Mouse (Mus musculus) gastrocnemius, postnatal 25 days (tissue): ENCODE data around the gene Bcam. TPM values are rescaled to one million over a fixed set of nuclear protein-coding genes. Genes with fewer than 3 reads are reported as not detected.
"Not testable (repeated sequence)": the region's sequence is repeated elsewhere in the genome, so short reads cannot be mapped to it uniquely, and the experiment has no call there.

Source experiments
- DNase-seq: peaks from one replicate; pipeline ENCODE4 v3.0.0; 2022
- long read RNA-seq, 2 experiments: library from polyadenylated mRNA; stranded (forward); transcript quantifications; one replicate each; pipeline ENCODE4 v2.0.0; 2021
- total RNA-seq, 2 experiments: library from RNA; stranded (reverse); gene quantifications; 1 replicate in 1 of 2; 2 replicates in 1 of 2; pipeline ENCODE4 v1.2.3; 2021

The Bcam gene
- 10 to 100 TPM; 25.3 to 33.9 TPM for total RNA-seq
- long read RNA-seq, experiment 1, transcript Bcam-201 (15 exons, 2,429 nt), result minor isoform, 6 of 19 reads
- long read RNA-seq, experiment 1, transcript Bcam-204 (2 exons, 307 nt), result major isoform, 7 of 19 reads
- long read RNA-seq, experiment 1, partial matches to known transcripts, result 0 of 19 reads
- long read RNA-seq, experiment 1, other reads (novel, unspliced or antisense), result 6 of 19 reads
- long read RNA-seq, experiment 2, transcript Bcam-201 (15 exons, 2,429 nt), result major isoform, 22 of 39 reads
- long read RNA-seq, experiment 2, partial matches to known transcripts, result 7 of 39 reads
- long read RNA-seq, experiment 2, other reads (novel, unspliced or antisense), result 6 of 39 reads

GRCm38 (mm10) chr7:19770984-19771391 is at the start of gene Bcam:
Bcam (minus strand) TSS chr7:19771016.
- DNase-seq, result no peak

DNA sequence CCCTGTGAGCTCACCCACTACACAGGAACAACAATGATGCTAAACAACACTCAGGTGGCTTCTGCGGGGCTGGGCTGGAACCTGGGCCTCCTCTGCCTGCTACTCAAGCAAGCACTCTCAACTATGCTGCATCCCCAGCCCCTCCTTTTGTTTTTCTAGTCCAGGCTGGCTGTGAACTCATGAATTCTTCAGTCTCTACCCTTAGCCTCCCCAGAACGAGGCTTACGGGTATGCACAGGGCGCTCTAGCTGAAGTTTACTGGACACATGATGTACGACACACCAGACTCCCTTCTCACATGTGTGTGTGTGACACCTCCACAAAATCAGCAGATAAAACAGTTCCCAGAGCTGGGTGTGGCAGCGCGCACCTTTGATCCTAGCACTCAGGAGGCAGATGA is 48.1 kb upstream of the Bcam start:
- no peak for DNase-seq

DNA sequence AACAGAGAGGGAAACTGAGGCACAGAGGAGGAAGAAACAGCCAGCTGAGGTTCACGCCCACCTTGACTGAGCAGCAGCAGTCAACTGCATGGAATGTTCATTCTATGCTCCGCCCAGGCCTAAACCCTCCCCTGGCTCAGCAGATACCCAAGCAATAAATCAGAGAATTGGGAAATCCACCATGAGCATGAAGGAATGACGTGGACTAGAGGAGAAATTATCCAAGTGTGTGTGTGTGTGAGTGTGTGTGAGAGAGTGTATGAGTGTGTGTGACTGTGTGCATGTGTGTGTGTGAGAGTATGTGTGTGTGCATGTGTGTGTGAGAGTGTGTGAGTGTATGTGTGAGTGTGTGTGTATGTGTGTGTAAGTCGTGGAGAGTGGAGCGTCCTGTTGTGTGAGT is 47.6 kb upstream of the Bcam start:
- DNase-seq, result no peak

GRCm38 (mm10) chr7:19817382-19818105 is 46.7 kb upstream of the Bcam start:
- peak; percentile 67 for DNase-seq

- peak; percentile 86 for DNase-seq
Observed at GRCm38 (mm10) chr7:19816224-19816771, 45.5 kb upstream of the Bcam start.

DNA sequence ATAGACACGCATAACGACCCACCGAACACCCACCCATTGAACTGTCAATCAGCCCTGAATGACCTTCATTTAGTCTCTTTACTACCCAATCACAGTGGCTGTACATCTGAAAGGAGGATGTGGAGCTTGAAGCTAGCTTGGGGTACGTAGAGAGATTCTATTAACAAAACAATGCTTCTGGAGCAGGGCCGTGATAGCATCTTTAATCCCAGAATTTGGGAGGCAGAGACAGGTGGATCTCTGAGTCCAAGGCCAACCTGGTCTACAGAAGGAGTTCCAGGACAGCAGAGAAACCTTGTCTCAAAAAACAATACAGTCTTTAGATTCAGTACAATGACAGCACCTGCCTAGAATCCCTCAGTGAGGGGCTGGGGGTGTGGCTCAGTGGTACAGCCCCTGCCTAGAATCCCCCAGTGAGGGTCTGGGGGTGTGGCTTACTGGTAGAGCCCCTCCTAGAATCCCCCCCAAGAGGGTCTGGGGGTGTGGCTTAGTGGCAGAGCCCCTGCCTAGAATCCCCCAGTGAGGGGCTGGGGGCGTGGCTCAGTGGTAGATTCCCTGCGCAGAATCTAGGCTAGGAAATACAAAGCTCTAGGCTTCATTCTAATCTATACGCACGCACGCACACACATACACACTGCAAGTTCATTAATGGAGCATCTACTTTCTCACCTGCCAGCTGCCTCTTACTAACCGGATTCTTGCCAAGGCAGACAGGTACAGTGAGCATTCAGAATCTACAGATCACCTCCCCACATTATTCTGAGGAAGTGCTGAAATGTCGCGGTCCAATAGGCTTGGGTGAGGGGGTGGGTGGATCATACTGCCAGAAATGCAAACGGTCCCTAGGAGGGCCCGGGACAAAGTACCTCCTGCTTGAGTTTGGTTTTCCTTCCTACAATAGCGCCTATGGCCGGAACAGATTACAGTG is 44.7 kb upstream of the Bcam start:
- no peak for DNase-seq

DNA sequence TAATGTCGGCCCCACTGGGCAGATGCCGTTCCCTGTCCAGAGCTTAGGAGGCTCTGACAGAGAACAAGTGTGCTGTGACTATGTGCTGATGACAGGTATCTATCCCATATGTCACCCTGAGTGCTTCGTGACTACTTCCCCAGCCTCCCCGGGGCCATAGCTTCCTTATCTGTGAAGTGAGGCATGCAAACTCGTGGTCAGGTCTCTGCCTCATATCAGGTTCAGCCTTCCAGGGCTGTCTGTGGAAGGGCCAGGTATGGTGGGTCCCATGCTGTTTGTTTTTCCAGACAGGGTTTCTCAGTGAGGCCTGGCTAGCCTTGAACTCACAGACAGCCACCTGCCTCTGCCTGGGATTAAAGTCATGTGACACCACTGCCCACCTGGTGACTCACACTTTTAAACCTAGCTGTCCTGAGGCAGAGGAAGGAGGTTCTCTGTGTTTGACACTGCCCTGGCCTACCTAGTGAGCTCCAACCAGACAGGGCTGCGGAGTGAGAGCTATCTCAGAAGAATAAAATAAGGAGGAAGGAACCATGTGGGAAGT is 42.8 kb upstream of the Bcam start:
- no peak for DNase-seq

DNA sequence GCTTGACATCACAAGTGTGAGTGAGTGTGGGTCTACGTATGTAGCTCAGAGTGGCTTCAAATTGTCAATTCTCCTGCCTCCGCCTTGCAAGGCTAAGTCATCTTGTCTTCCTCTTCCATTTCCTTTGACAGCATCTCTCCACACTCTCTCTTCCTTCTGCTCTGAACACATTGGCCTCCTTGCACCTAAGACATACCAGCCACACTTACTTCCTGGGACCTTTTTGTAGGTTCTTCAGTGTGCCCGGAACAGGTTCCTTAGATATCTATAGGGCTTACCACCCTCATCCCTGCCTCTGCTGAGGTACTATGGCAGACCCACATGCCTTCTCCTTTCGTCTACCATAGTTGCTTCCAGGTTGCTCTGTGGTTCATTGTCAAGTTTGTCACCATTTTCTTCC is 42.3 kb upstream of the Bcam start:
- DNase-seq, result no peak

- no peak for DNase-seq
Observed at GRCm38 (mm10) chr7:19811114-19811513, 40.3 kb upstream of the Bcam start.

DNA sequence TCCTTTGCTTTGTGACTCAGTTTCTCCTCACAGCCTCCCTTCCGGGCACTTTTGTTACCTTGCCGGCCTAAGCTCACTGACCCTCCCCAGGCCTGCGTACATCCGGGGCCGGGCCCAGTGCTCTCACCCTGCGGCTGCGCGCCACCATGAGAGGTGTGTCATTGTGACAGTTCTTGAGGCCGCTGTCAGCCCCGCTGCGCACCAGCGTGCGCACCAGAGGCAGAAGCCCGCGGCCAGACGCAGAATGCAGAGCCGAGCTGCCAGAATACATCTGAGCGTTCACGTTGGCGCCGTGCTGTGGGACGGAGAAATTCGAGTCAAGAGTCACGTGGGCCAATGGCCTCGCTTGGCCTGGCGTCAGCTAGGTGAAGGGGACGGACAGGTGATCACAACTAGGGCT is 38.6 kb upstream of the Bcam start:
- DNase-seq, result no peak

DNA sequence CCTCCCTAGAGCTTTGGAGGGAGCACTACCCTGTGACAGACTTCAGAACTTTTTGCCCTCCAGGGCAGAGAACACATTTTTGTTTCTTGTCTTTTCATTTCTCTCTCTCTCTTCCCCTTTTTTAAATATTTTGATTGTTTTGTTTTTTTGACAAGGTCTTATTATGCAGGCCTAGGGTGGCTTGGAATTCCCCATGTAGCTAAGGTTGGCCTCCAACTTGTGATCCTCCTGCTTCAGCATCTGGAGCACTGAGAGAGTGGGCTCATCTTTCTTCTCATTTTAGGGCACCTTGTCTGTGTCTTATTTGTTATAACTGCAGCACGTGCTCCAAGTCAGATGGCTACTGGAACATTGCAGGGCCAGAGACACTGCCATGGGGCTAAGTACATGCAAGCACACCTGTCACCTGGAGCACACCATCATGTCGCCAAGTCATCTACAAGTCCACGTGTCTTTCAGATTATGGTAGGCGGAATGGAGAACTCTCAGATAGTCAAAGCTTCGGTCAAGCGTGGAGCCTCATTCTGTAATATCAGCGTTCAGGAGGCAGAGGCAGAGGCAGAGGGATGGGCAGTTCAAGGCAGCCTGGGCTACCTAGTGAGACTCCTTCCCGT is 35.6 kb upstream of the Bcam start:
- DNase-seq, result no peak

GRCm38 (mm10) chr7:19802995-19803394 is 32.2 kb upstream of the Bcam start:
- no peak for DNase-seq

DNA sequence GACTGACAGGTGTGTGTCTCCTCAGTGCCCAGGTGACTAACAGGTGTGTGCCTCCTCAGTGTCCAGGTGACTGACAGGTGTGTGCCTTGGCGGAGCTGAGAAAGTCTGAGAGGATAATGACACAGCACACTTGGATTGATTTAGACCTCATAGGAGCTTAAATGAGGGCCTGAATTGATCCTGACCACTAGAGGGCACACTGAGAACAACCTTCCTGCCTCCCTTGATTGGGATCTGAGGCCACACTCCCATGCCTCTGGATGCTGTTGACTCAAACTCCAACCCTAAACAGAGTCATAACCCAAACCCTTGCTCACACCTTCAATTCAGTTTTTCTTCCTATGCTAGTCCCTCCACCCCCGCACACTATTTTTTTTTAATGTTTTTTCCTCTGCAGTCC is 29.9 kb upstream of the Bcam start:
- DNase-seq, result no peak

GRCm38 (mm10) chr7:19796697-19797588 is 26.1 kb upstream of the Bcam start, which contains the start of gene Cblc:
Cblc (minus strand) TSS chr7:19796809.
- peak; percentile 54 for DNase-seq

GRCm38 (mm10) chr7:19796254-19796653 is 25.4 kb upstream of the Bcam start:
- no peak for DNase-seq

DNA sequence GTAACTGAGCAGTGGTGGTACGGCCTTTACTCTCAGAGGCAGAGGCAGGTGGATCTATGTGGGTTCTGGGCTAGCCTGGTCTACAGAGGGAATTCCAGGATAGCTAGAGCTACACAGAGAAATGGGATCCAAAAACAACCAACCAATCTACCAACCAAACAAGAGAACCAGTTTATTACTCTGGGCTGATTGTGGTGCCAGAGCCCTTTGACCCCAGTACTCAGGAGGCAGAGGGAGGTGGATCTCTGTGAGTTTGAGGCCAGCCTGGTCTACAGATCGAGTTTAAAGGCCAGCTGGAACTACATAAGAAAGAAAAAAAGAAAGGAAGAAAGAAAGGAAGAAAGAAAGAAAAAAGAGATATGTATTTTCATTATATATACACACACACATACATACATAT is 24.4 kb upstream of the Bcam start:
- DNase-seq, result no peak

GRCm38 (mm10) chr7:19792701-19793630 is 22.1 kb upstream of the Bcam start:
- DNase-seq, result no peak

DNA sequence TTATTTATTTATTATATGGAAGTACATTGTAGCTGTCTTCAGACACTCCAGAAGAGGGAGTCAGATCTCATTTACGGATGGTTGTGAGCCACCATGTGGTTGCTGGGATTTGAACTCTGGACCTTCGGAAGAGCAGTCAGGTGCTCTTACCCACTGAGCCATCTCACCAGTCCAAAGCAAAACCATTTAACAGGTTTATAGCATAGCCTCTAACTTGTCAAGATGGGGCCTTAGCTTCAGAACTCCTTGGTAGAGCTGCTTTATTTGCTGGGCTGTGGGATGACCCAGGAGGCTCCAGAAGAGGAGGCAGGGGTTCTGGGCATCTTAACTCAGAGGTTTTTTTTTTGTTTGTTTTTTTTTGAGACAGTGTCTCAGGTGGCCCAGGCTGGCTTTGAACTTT is 20.7 kb upstream of the Bcam start:
- not testable (repeated sequence) for DNase-seq

DNA sequence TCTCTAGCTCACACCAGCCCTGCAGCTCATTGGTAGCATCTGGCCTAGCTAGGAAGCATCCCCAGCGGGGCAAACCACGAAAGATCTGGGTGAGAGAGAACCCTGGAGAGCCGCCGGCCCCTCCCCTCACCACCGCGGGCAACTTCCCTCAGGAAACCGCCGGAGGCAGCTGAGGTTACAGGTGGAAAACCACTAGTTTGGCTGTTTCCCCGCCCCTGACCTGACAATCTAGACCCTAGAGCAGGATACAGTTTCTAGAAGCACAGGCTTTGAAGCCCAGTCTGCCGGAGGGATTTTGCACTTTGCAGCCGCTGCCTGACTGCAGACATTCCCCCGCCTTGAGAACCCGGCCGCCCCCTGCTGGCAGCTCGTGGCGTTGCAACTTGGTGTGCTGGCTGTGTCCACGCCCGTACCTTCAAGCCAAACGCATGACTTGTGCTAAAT is 19.1 kb upstream of the Bcam start:
- peak; percentile 74 for DNase-seq
